Mouse (Mus musculus) testis, postnatal 10 days (tissue): ENCODE measurements around the gene Il33.

Experiments
- DNase-seq: peaks from one replicate; pipeline ENCODE4 v3.0.0; 2021; ENCODE audit warnings: low spot score

The Il33 gene

DNA sequence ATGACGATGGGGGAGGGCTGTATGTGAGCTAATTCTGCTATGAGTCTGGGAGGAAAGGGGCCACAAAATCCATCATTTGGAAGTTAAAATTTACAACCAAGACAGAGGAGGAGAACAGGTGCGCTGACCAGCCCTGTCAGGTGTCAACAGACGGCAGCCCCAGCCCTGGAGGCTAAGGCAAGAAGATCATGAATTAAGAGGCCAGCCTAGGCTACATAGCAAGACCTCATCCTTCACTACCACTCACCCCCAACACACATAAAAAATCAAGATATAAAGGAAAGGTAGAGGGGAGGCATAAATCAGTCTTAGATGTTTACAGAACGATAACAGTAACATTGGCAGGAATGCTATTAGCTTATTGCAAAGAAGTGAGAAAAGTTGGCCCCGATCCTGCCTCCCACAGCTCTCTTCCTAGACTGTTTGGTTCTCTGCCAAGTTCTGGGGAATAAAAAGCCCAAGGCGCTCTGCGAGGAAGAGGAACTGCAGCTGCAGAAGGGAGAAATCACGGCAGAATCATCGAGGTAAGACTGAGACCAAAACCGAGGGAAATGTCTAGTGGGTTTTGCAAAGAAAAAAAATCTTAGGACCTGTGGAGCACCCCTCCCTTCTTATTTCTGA lies at the start of gene Il33:
Gene Il33 (plus strand): TSS at position 477 of the 621 bp plus-strand sequence.
- DNase-seq = peak; percentile 61

DNA sequence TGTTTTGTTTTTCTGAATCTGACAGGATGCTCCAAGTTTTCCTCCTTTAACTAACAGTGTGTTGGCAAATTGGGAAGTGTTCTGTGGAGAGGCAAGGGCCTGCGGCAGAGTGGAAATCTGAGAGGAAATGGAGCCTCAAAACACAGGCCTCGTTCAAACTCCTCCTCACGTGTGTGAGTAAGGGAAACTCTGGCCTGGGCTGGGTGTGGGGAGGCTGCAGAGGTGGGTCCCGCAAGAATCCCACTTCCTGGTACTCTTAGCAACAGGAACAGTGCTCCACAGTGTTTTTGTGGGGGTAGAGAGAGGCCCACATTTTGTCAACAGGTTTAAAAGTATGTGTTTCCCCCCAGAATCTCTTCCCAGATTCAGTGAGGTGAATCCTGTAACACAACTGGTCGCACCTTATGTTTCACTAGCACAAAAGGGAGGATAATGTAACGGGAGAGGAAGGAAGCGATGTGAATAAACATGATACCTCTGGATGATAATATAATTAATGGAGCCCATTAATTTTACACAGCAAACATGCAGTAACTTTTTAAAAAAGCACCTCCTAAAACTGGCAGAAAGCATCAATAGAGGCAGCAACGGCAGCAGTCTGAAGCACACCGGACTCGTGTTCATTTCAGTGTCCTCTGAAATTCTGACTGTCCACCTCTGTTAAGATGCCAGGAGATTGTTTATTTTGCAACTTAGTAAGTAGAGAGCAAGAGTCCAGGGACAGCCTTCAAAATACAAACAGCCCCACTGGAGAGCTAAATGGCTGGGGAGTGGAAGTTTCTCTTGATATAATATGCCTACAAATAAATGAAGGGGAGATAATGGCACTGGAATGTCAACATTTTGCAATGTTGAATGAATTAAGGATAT lies 47.3 kb upstream of the Il33 start:
- no peak for DNase-seq

DNA sequence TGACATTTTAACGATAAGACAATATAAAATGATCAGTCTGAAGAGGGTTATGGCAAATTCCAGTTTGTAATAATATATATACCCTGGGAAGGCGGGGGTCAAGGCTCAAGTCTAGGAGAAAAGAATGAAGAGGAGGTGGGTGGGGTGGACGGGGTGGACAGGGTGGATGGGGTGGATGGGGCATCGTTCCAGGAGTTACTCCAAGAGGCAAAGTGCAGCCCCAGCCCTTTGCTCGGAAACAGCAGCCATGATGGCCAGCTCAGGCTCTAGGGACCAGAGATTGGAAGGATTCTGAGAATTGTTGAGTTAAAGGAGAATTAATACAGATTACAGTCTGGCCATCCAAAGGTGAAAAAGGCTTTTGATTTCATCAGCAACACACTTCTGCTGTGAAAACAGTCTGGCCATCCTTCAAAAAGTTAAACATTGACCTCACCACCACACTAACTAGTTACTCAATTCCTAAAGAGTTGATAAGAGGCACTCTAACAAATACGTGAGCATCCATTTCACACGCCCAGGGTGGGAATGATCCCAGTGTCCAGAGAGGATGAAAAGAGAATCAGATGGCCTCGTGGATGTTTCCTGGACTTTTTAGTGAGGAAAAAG lies 45.9 kb upstream of the Il33 start:
- no peak for DNase-seq

DNA sequence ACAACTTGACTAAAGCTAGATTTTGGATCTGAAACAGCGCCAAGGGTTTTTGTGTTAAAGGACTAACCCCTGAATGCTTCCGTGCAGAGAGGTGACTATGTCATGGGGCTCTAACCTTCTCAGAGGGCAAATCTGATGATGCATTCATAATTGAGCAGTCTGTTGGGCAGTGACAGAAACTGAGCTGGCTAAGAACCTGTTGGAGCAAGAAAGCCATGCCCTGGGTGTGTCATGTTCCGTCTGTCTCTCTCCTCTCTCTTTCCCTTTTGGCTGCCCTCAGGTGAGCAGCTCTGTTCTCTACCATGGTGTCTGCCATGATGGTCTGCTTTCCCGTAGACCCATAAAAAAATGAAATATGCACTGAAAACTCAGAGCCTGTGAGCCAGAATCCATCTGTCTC lies 44.0 kb upstream of the Il33 start:
- DNase-seq = no peak

DNA sequence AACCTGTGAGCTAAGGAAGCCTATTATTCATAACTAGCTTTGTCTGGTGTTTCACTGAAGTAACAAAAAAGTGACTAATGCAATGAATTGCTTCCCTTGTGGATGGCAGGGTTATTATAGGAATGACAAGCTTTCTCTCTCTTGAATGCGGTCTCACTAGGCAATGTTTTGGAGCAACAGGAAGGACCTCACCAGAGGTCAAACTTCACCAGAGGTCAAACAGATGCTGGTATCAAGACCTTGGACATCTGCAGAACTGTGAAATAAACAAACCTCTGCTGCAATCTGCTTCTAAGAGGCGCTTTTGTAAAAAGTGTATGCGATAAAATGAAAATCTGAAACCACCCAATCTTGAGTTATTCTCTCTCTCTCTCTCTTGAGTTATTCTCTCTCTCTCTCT lies 42.2 kb upstream of the Il33 start:
- DNase-seq = no peak

DNA sequence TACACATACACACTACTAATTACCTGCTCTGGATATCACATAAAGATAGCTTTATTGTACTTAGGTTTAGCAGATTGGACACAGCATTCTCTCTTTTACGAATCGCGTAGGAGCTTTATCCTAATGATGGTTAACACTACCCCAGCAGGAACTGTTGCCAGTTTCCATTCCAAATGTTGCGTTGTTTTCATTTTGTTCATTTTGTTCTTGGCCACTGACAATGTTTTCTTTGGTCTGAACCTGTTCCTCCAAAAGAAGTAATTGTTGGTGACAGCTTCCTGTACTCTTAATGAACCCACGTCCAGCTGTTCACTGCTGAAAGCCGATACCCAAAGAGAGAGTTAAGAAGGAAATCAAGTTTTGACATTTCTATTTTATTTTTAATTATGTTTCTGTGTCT lies 39.4 kb upstream of the Il33 start:
- DNase-seq = no peak

DNA sequence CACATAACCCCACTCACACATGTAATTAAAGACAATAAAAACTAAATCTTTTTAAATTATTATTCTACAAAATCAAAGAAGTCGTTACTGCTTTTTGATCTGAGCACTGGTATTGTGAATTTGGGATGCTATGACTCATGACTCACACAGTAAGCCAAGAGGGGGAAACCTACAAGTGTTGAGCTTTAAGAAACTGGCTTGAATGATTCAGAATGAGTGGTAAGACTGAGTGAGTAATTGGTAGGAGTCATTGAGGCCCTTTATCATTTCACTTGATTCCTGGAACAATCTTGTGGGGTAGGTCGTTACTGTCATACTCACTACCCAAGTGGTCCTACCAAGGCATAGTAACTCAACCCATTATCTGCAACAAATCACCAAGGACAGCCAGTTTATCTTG lies 37.4 kb upstream of the Il33 start:
- DNase-seq = no peak

DNA sequence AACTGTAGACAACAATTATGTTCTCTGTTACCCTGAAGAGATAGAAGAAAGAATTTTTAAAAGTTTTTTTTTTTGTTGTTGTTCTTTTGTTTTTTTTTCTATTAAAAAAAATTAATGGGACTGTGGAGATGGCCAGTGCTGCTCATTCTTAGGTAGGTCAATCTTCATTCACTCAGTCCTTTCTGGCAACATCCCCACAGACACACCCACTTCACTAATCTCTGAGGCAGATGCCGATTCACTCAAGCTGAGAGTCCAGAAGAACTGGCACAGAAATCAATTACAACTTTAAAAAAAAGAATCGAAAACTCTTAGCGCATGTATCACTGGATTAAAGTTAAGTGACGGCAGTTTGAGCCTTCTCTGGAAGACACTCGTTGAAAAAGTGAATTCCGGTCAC lies 36.0 kb upstream of the Il33 start:
- no peak for DNase-seq

DNA sequence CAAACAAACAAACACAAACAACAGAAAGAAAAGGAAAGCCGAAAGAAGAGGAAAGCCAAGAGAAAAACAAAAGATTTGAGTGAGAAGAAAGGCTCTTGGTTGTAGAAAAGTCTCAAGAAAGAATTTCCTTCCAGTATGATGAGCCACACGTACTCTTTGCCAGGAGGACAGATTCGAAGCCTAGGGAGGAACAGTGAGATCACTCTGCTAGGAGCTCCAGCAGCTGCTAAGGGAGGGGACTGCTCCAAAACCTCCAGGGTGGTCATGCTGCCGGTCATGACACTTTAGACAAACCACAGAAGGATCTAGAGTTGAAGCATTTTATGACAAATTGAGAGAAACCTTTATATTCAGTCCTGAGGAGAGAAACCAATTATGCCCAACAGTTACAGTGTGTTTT lies 32.9 kb upstream of the Il33 start:
- no peak for DNase-seq

DNA sequence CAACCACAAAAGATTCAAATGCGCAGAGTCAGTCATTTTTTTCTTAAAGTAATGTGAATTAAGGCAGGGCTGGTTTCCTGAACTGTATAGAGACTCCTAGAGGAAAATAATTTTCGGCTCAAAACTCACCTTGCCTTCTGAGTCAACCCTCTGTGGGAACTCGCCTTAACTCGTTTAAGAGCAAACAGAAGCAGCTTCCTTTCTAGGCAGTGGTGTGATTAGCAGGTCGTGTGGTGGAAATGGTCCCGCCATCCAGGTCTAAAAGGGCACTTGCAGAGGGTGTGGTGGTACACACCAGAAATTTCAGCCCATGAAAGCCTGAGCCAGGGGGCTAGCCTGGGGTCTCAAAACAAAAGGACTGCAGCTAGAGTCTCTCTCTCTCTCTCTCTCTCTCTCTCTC lies 32.1 kb upstream of the Il33 start:
- no peak for DNase-seq

DNA sequence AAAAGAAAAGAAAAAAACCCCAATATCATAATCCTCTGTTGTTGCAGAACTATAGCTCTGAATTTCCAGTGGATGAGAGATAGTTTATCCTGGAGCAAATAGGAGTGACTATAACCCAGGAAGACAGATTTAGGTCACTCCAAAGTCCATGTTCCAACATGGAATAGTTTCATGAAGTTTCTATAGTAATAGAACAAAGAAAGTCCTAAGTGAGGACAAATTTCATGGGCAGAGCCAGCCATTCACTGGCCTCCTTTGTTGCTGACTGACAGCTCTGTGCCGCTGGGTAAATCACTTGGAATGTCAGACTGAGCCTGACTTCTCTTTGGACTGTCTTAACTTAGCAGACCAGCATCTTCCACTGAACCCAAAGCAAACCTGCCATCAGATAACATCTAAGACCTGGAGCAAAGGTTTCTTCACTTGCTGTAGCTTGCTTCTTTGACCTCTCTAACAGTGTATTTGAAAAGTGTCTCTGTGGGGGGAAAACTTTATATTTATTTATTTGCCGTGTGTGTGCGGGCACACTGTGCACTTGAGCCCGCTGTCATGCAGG lies 31.1 kb upstream of the Il33 start:
- DNase-seq = no peak

DNA sequence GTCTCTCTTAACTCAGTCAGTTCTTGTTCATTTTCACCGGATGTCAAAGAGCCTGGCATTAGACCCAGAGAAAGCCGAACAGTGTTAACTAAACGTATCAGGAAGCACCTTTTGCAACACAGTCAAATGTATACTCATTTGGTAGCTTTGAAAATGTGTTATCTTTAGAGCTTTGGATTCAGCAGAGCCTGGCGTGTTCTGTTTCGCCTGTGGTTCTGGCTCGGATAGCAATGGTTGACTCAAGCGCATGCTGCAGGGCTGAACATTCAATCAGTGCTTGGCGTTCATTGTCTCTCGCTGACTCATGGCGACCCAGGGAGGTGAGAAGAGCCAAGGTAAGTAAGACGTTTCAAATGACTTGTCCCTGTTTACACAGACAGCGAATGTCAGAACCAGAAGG lies 30.5 kb upstream of the Il33 start:
- DNase-seq = no peak

DNA sequence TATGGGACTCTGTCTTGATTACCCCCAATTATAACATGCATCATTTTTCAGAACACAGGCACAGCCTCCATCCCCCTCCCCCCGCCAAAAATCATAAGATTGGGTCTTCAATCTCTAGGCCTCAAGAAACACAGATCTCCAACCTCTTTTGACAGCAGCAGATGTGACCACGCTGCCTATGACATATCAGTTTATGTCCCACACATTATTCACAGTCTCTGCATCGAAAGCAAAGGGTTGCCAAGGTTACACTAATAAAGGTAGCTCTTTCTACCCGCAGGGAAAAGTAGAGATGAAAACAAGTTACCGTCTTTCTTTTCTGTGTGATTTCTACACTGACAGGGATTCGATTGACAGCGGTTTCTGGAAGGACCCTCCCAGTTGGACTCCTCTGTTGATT lies 29.9 kb upstream of the Il33 start:
- no peak for DNase-seq

DNA sequence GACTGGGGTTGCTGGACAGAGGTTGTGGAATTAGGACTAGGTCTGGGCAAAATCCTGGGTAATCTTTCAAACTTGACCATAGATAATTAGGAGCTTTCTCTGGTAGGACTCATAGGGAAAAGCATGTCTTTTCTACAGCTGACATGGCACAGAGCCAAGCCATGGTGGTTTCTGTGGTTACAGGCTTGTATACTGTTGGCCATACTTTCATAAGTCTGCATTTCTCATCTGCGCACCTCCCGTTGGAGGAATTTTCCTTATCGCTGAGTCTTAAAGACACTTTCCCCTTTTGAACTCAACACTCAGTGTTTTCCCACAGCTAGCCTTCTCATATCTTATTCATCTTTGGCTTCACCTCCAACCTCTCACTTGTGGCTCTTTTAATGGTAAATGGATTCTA lies 24.6 kb upstream of the Il33 start:
- DNase-seq = no peak

DNA sequence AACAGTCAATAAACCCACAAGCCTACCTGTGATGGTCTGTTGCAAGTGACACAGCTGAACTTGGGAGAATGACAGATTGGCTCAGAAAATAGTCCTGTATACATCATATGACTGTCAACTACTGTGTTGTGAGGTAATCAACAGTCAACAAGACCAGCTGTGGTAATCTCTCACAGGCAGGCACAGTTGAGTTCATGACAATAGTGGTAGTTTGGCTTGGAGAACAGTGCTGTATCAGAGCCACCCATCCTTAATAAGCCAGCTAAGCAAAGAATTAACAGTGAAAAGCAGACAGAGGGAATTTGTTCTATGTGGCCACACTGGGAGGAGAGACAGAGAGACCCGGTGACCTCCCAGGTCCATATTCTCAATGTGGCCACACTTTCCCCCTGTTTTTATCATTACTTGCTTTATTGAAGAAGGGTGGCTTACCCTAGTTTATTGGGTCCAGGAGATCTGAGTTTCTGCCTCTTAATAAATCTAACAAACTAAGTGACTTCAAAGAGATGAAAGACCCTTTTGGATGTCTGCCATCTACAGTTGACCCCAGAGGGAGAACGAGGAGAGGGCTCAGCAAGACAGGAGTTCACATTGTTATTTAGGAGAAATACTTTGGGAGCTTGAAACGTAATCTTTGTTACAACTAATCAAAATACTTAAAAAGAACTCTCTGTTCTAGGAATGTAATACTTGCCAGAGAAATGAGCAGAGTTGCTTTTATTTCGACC lies 22.4 kb upstream of the Il33 start:
- no peak for DNase-seq

DNA sequence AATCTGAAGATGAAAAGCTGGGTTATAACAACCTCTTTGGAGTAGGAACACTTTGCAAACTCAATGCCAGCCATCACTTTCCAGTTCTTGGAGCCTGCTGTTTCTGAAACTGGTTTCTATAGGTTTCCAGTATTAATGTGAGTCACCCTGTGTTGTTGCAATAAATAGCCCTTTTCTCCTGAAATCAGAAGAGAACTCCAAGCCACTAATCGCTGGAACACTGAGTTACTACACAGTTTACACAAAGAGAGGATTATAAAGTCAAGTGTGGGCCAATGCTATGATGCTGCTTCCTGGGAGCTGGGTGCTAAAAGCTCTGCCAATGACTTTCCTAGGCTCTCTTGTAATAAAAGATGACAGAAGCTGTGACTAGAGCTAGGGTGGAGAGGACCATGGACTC lies 19.0 kb upstream of the Il33 start:
- DNase-seq = no peak

DNA sequence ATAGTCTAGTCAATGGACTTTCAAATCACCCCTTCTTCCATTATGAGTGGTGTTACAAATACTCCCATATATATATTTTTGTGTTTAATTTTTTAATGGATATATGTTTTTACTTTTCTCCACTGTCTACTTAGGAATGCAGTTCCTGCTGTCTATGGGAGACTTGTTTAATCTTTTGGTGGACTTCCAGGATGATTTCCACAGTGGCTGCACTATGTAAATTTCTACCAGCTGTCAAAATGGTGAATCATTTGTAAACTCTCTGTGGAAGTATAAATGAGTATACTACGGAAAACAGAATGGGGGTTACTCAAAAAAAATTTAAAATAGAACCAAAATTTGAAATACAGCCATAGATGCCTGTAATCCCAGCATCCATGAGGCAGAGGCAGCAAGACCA lies 15.7 kb upstream of the Il33 start:
- DNase-seq = no peak

DNA sequence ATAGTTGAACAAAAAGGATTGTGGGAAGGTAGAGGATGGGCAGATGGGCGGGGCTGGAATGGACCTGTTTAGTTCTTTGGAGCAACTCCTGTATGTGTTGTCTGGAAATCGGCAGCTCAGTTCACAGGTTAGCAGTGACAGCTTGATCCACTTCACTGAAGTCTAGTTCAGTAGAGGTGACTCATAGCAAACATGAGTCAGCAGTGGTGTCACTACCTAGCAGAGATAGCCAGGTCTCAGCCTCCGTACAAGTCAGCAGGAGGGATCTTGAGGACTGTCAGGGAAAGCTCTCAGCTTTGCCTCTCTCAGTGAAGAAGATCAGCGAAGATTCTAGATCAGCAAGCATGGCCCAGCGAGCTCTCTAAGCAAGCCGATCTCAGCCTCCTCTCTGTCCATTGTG lies 13.0 kb upstream of the Il33 start:
- no peak for DNase-seq

DNA sequence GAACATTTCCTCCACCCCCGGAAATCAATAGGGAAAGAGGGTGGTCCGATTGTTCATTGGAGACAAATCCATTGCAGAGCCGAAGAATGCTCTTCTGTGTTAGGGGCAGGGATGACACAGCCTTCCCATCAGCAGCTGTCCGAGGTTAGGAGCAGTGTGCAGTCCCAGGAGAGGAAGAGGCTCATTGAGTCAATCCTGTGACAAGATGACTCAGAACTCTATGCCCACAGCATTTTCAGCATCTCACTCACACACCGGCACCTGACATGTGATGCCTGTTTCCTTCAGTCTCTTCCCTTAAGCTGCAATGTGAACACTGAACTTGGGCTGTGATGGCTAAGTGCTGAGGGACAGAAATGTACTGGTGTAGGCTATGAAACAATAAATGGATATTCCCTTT lies 7.5 kb upstream of the Il33 start:
- DNase-seq = no peak

DNA sequence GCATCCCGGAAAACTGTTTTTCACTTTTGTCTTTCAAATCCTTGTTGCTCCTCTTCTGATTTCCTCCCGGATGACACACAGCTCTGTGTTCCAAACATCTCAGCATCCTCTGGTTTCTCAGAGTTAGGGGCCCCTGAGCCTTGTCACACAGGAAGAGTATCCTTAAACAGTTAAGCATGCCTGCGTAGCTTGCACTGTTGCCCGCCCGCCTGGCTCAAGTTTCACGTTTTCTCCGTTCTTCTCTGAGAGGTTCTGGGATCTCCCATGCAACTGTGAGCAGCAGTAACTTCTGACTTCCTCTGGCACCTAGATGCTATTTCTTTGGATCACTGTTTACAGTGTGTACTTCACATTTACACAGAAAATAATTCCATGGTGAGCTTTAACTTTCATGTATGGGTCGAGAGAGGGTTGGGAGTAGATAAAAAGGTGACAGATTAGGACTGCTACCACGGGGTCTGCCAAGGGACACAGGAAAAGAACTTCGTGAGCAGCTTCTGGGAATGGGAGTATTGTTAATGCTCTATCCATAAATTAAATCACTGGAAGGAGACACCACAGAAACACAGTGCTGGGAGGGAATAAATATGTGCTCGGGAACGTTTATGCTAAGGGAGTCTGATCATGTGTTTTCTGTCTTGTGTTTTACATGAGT lies 1.3 kb downstream of the Il33 start:
- DNase-seq = no peak

DNA sequence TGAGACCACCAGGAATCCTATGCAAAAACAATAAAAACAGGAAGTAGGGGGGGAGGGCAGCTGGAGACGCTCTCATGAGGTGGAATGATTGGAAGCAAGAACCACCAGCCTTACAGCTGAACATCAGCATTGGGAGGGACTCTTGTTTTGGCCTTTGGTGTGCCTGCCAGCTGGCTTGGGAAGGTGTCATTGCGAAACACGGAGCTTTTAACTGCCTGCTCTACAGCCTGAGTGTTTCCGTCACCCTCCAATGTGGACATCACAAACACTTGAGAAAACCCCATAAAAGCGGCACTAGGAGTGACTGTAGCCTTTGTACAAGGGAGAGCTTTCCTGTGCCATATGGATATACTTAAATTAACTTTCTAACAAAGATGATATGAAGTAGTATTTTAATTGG lies 5.4 kb downstream of the Il33 start:
- DNase-seq = no peak

DNA sequence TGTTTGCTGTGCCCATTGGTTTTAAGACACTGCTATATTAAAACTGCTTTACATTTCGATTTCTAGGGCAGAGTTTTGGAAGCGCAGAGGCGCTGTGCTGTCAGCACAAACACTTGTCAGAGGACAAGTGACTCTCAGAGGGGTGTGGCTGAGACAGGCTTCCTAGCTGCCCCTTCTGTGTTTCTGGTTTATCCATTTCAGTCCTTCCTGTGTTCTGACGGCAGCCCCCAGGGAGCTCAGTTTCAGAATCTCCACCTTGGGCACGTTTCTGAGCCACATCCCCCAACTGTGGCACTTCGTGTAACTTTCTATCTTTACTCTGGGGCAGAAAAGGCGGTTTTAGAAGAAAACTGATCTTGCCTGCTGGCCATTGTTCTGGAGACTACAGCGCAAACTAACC lies 12.5 kb downstream of the Il33 start:
- DNase-seq = no peak
